Mouse (Mus musculus): ENCODE measurements around the gene D130040H23Rik. TPM values are rescaled to one million over a fixed set of nuclear protein-coding genes. Genes with fewer than 3 reads are reported as not detected.
"Not testable (repeated sequence)": the region's sequence is repeated elsewhere in the genome, so short reads cannot be mapped to it uniquely, and the experiment has no call there.

Gene D130040H23Rik
- 11.1 and 12.0 TPM in 2 replicates for polyA plus RNA-seq (2015; fragmentation: Nextera tagmentation; extraction: Ambion mirVana)

GRCm38 (mm10) chr8:69270386-69271202 is at the start of gene D130040H23Rik:
Gene D130040H23Rik (plus strand): TSS chr8:69271080.
- 8% methylated on average over 12 of the region's 12 CpGs for WGBS
- H3K4me1 ChIP-seq = peaks cover 15% of the 10 kb centered on the region

GRCm38 (mm10) chr8:69242541-69242940 is 28.3 kb upstream of the D130040H23Rik start:
- Histone ChIP-seq H3K27ac (no peak overlapping the region), H3K9ac (no peak overlapping the region), H3K27me3 (no peaks in the 10 kb centered on the region), H3K9me3 (replicated peaks) (no peaks in the 10 kb centered on the region), H3K4me1 (no peaks in the 10 kb centered on the region), H3K4me2 (no peak overlapping the region), H3K36me3 (ENCODE audit: poor library complexity, severe bottlenecking) (no peaks in the 10 kb centered on the region), H3K4me3 (no peak overlapping the region)
- 86% methylated on average over 2 of the region's 2 CpGs for WGBS
- no peak for ATAC-seq

More at GRCm38 (mm10) chr8:69270386-69271202, at the start of gene D130040H23Rik:
- Histone ChIP-seq H3K36me3 (ENCODE audit: poor library complexity, severe bottlenecking) (peaks cover 17% of the 10 kb centered on the region), H3K4me2 (peak within 1 kb of the TSS; percentile 62), H3K9me3 (replicated peaks) (peaks cover 9% of the 10 kb centered on the region), H3K4me3 (peak within 1 kb of the TSS; percentile 71), H3K27ac (peak within 1 kb of the TSS; percentile 90), H3K9ac (peak within 1 kb of the TSS; percentile 88), H3K27me3 (no peaks in the 10 kb centered on the region)
- ATAC-seq = peak; percentile 100

- no peaks in the 10 kb centered on the region for H3K9me3 ChIP-seq (replicated peaks)
- no peak for ATAC-seq
- WGBS = 66% methylated on average over 4 of the region's 4 CpGs
- H3K9ac ChIP-seq = no peak overlapping the region
- H3K27me3 ChIP-seq = no peaks in the 10 kb centered on the region
- H3K36me3 ChIP-seq (ENCODE audit: poor library complexity, severe bottlenecking) = no peaks in the 10 kb centered on the region
- no peak overlapping the region for H3K4me2 ChIP-seq
- no peak overlapping the region for H3K4me3 ChIP-seq
- H3K27ac ChIP-seq = no peak overlapping the region
- peaks cover 15% of the 10 kb centered on the region for H3K4me1 ChIP-seq
Measured at GRCm38 (mm10) chr8:69268525-69268924, 2.4 kb upstream of the D130040H23Rik start.

- peak; percentile 91 for ATAC-seq
- H3K9me3 ChIP-seq (replicated peaks) = peaks cover 11% of the 10 kb centered on the region
- H3K9ac ChIP-seq = peak overlapping the region; percentile 88
- H3K4me3 ChIP-seq = peak overlapping the region; percentile 71
- peak overlapping the region; percentile 62 for H3K4me2 ChIP-seq
- peaks cover 21% of the 10 kb centered on the region for H3K36me3 ChIP-seq (ENCODE audit: poor library complexity, severe bottlenecking)
- peaks cover 15% of the 10 kb centered on the region for H3K4me1 ChIP-seq
- 13% methylated on average over 6 of the region's 6 CpGs for WGBS
- H3K27ac ChIP-seq = peak overlapping the region; percentile 90
- no peaks in the 10 kb centered on the region for H3K27me3 ChIP-seq
Measured at GRCm38 (mm10) chr8:69271203-69271554, 299 bp downstream of the D130040H23Rik start.

- Histone ChIP-seq H3K4me3 (no peak overlapping the region), H3K9me3 (replicated peaks) (peaks cover 20% of the 10 kb centered on the region), H3K27me3 (no peaks in the 10 kb centered on the region), H3K36me3 (ENCODE audit: poor library complexity, severe bottlenecking) (peaks cover 28% of the 10 kb centered on the region), H3K9ac (no peak overlapping the region), H3K4me1 (peaks cover 15% of the 10 kb centered on the region), H3K4me2 (no peak overlapping the region), H3K27ac (no peak overlapping the region)
- WGBS = 90% methylated on average over 6 of the region's 6 CpGs
- no peak for ATAC-seq
Measured at GRCm38 (mm10) chr8:69272435-69272834, 1.6 kb downstream of the D130040H23Rik start.

GRCm38 (mm10) chr8:69324771-69325170 is 53.9 kb downstream of the D130040H23Rik start:
- no peaks in the 10 kb centered on the region for H3K27me3 ChIP-seq
- H3K4me1 ChIP-seq = no peaks in the 10 kb centered on the region
- no peaks in the 10 kb centered on the region for H3K9me3 ChIP-seq (replicated peaks)
- H3K27ac ChIP-seq = no peak overlapping the region
- H3K9ac ChIP-seq = no peak overlapping the region
- 78% methylated on average over 2 of the region's 2 CpGs for WGBS
- no peaks in the 10 kb centered on the region for H3K36me3 ChIP-seq (ENCODE audit: poor library complexity, severe bottlenecking)
- H3K4me3 ChIP-seq = no peak overlapping the region
- no peak for ATAC-seq
- H3K4me2 ChIP-seq = no peak overlapping the region

- no peaks in the 10 kb centered on the region for H3K27me3 ChIP-seq
- peak overlapping the region; percentile 34 for H3K4me3 ChIP-seq
- H3K36me3 ChIP-seq (ENCODE audit: poor library complexity, severe bottlenecking) = no peaks in the 10 kb centered on the region
- peak overlapping the region; percentile 60 for H3K4me2 ChIP-seq
- 8% methylated on average over 24 of the region's 24 CpGs for WGBS
- H3K9ac ChIP-seq = peak overlapping the region; percentile 57
- peak; percentile 94 for ATAC-seq
- no peaks in the 10 kb centered on the region for H3K9me3 ChIP-seq (replicated peaks)
- H3K27ac ChIP-seq = no peak overlapping the region
- H3K4me1 ChIP-seq = no peaks in the 10 kb centered on the region
Measured at GRCm38 (mm10) chr8:69328301-69329288, 57.7 kb downstream of the D130040H23Rik start.

GRCm38 (mm10) chr8:69329289-69329688 is 58.4 kb downstream of the D130040H23Rik start:
- not testable (repeated sequence) for H3K36me3 ChIP-seq (ENCODE audit: poor library complexity, severe bottlenecking); H3K4me1 ChIP-seq; H3K27me3 ChIP-seq; H3K9me3 ChIP-seq (replicated peaks); ATAC-seq; H3K27ac ChIP-seq
- peak overlapping the region; percentile 34 for H3K4me3 ChIP-seq
- 63% methylated on average over 6 of the region's 6 CpGs for WGBS
- peak overlapping the region; percentile 60 for H3K4me2 ChIP-seq
- peak overlapping the region; percentile 57 for H3K9ac ChIP-seq

Other genes with a start within 250 kb of the D130040H23Rik start
- 16.5 and 17.8 TPM in 2 replicates for gene Zfp930, start 62.0 kb upstream of the D130040H23Rik start, polyA plus RNA-seq (2015; fragmentation: Nextera tagmentation; extraction: Ambion mirVana)
- gene Gm9495, start 182.5 kb downstream of the D130040H23Rik start, polyA plus RNA-seq (2015; fragmentation: Nextera tagmentation; extraction: Ambion mirVana) = not detected in 2 replicates